Comparison of ENCODE assay signal across 32 mouse cellular contexts in the genomic region with DNA sequence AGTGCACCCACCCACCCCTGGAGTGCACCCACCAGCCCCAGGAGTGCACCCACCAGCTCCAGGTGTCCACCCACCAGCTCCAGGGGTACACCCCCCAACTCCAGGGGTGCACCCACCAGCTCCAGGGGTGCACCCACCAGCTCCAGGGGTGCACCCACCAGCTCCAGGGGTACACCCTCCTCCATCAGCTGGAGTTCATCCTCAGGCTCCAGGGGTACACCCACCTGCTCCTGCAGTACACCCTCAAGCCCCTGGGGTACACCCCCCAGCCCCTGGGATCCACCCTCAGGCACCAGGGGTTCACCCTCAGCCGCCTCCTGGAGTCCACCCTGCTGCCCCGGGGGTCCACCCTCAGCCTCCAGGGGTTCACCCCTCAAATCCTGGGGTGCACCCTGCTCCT. TPM values are rescaled to one million over a fixed set of nuclear protein-coding genes. Genes with fewer than 3 reads are reported as not detected.
DNase-seq lines count a peak whose midpoint lies in the region; ATAC-seq and TF ChIP-seq lines count a peak whose summit lies in the region.
"Had no signal": no experiment of that assay in that cellular context is flagged by ENCODE, and none has a peak within 500 bp of the region (broad histone marks: within the 10 kb centered on the region; RNA-seq: fewer than 3 reads in every experiment).

No protein-coding gene starts in this region.

- intact Hi-C loops in heart, postnatal 36 days (cut with DNase I), result no loop called here
- intact Hi-C loops in heart, adult 2 months (cut with DNase I), result no loop called here

- H3K27ac ChIP-seq in heart, embryonic 15.5 days, result 0 out of 2 replicates have a peak overlapping the region, but pooled peaks have one; percentile 22
- no peak overlapping the region for H3K27ac ChIP-seq in heart, adult 2 months
- H3K27ac ChIP-seq in embryonic facial prominence, embryonic 10.5 days (replicated peaks), result no peak overlapping the region
- H3K27ac ChIP-seq: hindbrain, embryonic 12.5 days; hindbrain, postnatal 0 days; intestine, embryonic 15.5 days; kidney, postnatal 0 days; liver, embryonic 14.5 days; macrophage; neural tube, embryonic 15.5 days had no signal

- H3K9me3 ChIP-seq in heart, embryonic 15.5 days (replicated peaks), result no peaks in the 10 kb centered on the region
- no peaks in the 10 kb centered on the region for H3K9me3 ChIP-seq in embryonic facial prominence, embryonic 10.5 days
- H3K9me3 ChIP-seq: hindbrain, embryonic 12.5 days; intestine, embryonic 15.5 days; neural tube, embryonic 15.5 days had no signal

- 97% methylated on average over 2 of the region's 2 CpGs for WGBS in heart, embryonic 15.5 days
- 84% methylated on average over 2 of the region's 2 CpGs for WGBS in heart, adult 2 months
- WGBS in embryonic facial prominence, embryonic 10.5 days, result 88% methylated on average over 2 of the region's 2 CpGs

- TF ChIP-seq POLR2A in heart, adult 2 months (IDR thresholded peaks at IDR 0.05; ENCODE audit: insufficient read depth, low read depth, low read length), result no peak

- H3K4me2 ChIP-seq in heart, embryonic 15.5 days, result no peak overlapping the region
- H3K4me2 ChIP-seq: hindbrain, embryonic 12.5 days; intestine, embryonic 15.5 days; neural tube, embryonic 15.5 days had no signal

- no peak overlapping the region for H3K4me3 ChIP-seq in heart, embryonic 15.5 days
- H3K4me3 ChIP-seq in heart, adult 2 months, result no peak overlapping the region
- peak overlapping the region; percentile 25; the same call in 1 of the 2 replicates for H3K4me3 ChIP-seq in embryonic facial prominence, embryonic 10.5 days
- H3K4me3 ChIP-seq: hindbrain, embryonic 12.5 days; intestine, embryonic 15.5 days; neural tube, embryonic 15.5 days had no signal

- no peak for ATAC-seq in cerebellum, adult (ENCODE audit: insufficient number of reproducible peaks, low FRiP score, low TSS enrichment)
- ATAC-seq in heart, embryonic 15.5 days (replicated peaks; ENCODE audit: insufficient number of reproducible peaks, insufficient read depth, low FRiP score, low read depth), result no peak
- ATAC-seq: activated CD4-positive, CD25-positive, alpha-beta regulatory T cell, adult 4 months; forebrain, embryonic 14.5 days; hindbrain, postnatal 0 days; intestine, embryonic 15.5 days had no signal

- H3K79me2 ChIP-seq in heart, adult 2 months (replicated peaks; ENCODE audit: control insufficient read depth, insufficient read depth, low read length), result peaks cover 1% of the 10 kb centered on the region; the same call in 1 of the 2 replicates

- H3K36me3 ChIP-seq in heart, embryonic 15.5 days, result peaks cover 36% of the 10 kb centered on the region
- H3K36me3 ChIP-seq in heart, adult 2 months (ENCODE audit: control insufficient read depth, insufficient read depth, low read length), result no peaks in the 10 kb centered on the region
- peaks cover 73% of the 10 kb centered on the region for H3K36me3 ChIP-seq in embryonic facial prominence, embryonic 10.5 days (replicated peaks)

- no peak for TF ChIP-seq CTCF in heart, adult 2 months (IDR thresholded peaks at IDR 0.05)

- H3K27me3 ChIP-seq in heart, embryonic 15.5 days, result peaks cover 2% of the 10 kb centered on the region; the same call in 1 of the 2 replicates
- no peaks in the 10 kb centered on the region for H3K27me3 ChIP-seq in heart, adult 2 months (ENCODE audit: control insufficient read depth, insufficient read depth, low read length)
- H3K27me3 ChIP-seq in embryonic facial prominence, embryonic 10.5 days (replicated peaks; ENCODE audit: low read depth, poor library complexity, severe bottlenecking), result peaks cover 44% of the 10 kb centered on the region
- H3K27me3 ChIP-seq: CH12.LX had no signal

- H3K4me1 ChIP-seq in heart, embryonic 15.5 days (replicated peaks), result peaks cover 64% of the 10 kb centered on the region
- peaks cover 3% of the 10 kb centered on the region for H3K4me1 ChIP-seq in heart, adult 2 months (ENCODE audit: control insufficient read depth, insufficient read depth, low read length)
- H3K4me1 ChIP-seq in embryonic facial prominence, embryonic 10.5 days, result peaks cover 62% of the 10 kb centered on the region

- no peak for TF ChIP-seq EP300 in heart, adult 2 months (IDR thresholded peaks at IDR 0.05; ENCODE audit: insufficient read depth, low read depth, low read length)

- peak; percentile 57 for DNase-seq in cerebellum, adult 11-12 months
- peak; percentile 93 for DNase-seq in heart, adult 11 months
- no peak for DNase-seq in heart, postnatal 36 days
- no peak for DNase-seq in heart, adult 2 months
- DNase-seq in embryonic facial prominence, embryonic 10.5 days (ENCODE audit: low spot score), result no peak
- DNase-seq: adrenal gland, adult 2 months; adrenal gland, postnatal 36 days; heart, postnatal 10 days; kidney, adult 2 months; layer of hippocampus, postnatal 36 days; left cerebral cortex, postnatal 4 days; lung, adult 2 months; lung, postnatal 10 days; midbrain, embryonic 14.5 days; retina, postnatal 1 day; spleen, adult 18-20 months; thymus, postnatal 14 days had no signal

- H3K9ac ChIP-seq in heart, embryonic 15.5 days, result no peak overlapping the region
- H3K9ac ChIP-seq in heart, adult 2 months (ENCODE audit: low read depth, low read length), result no peak overlapping the region
- H3K9ac ChIP-seq: hindbrain, embryonic 12.5 days; intestine, embryonic 15.5 days; liver, embryonic 14.5 days; neural tube, embryonic 15.5 days had no signal

RNA-seq across cellular contexts. Expression of a gene that starts 0.7 kb away (rescaled TPM):
- under 1 TPM; 0.22 to 0.53 TPM for total RNA-seq in heart, postnatal 36 days (2021)
- 0.16 and 0.19 TPM in 2 replicates for polyA plus RNA-seq in heart, embryonic 15.5 days (2015; fragmentation: Nextera tagmentation; extraction: Ambion mirVana)
- total RNA-seq in heart, adult 2 months (2021), result under 1 TPM; 0.18 TPM
- 0.15 and 0.25 TPM in 2 replicates for polyA plus RNA-seq in heart, adult 2 months (2012; rRNA removed)
- 0.11 and 0.17 TPM in 2 replicates for polyA plus RNA-seq in embryonic facial prominence, embryonic 10.5 days (2016; fragmentation: Nextera tagmentation; extraction: Ambion mirVana)
- polyA plus RNA-seq: activated CD4-positive, CD25-positive, alpha-beta regulatory T cell, adult 4 months; hindbrain, embryonic 12.5 days; hindbrain, postnatal 0 days; intestine, embryonic 15.5 days; macrophage; midbrain, embryonic 14.5 days; neural tube, embryonic 15.5 days; stomach, embryonic 16.5 days had no signal

RNA-seq across cellular contexts. Expression of a gene that starts 5.9 kb away (rescaled TPM):
- 10 to 100 TPM; 29.3 to 31.3 TPM for total RNA-seq in heart, postnatal 36 days (2021)
- polyA plus RNA-seq in heart, embryonic 15.5 days (2015; fragmentation: Nextera tagmentation; extraction: Ambion mirVana), result 65.2 and 83.1 TPM in 2 replicates
- total RNA-seq in heart, adult 2 months (2021), result 10 to 100 TPM; 29.7 to 33.0 TPM
- 28.9 and 33.2 TPM in 2 replicates for polyA plus RNA-seq in heart, adult 2 months (2012; rRNA removed)
- polyA plus RNA-seq in embryonic facial prominence, embryonic 10.5 days (2016; fragmentation: Nextera tagmentation; extraction: Ambion mirVana), result 181 and 184 TPM in 2 replicates

RNA-seq across cellular contexts. Expression of a gene that starts 6.3 kb away (rescaled TPM):
- 10 to 100 TPM; 29.5 to 29.7 TPM for total RNA-seq in heart, postnatal 36 days (2021)
- polyA plus RNA-seq in heart, embryonic 15.5 days (2015; fragmentation: Nextera tagmentation; extraction: Ambion mirVana), result 38.3 and 48.3 TPM in 2 replicates
- 10 to 100 TPM; 27.3 to 30.4 TPM for total RNA-seq in heart, adult 2 months (2021)
- polyA plus RNA-seq in heart, adult 2 months (2012; rRNA removed), result 18.4 and 19.7 TPM in 2 replicates
- polyA plus RNA-seq in embryonic facial prominence, embryonic 10.5 days (2016; fragmentation: Nextera tagmentation; extraction: Ambion mirVana), result 114 and 127 TPM in 2 replicates

RNA-seq across cellular contexts. Expression of a gene that starts 9.0 kb away (rescaled TPM):
- under 1 TPM in 1 of 2 experiments, not detected in 1; 0.46 TPM for total RNA-seq in heart, postnatal 36 days (2021)
- 4.0 and 5.1 TPM in 2 replicates for polyA plus RNA-seq in heart, embryonic 15.5 days (2015; fragmentation: Nextera tagmentation; extraction: Ambion mirVana)
- total RNA-seq in heart, adult 2 months (2021), result 1 to 10 TPM in 1 of 2 experiments, under 1 TPM in 1; 0.25 to 1.1 TPM
- polyA plus RNA-seq in heart, adult 2 months (2012; rRNA removed), result 0.21 and 0.56 TPM in 2 replicates
- polyA plus RNA-seq in embryonic facial prominence, embryonic 10.5 days (2016; fragmentation: Nextera tagmentation; extraction: Ambion mirVana), result 0.26 and 0.52 TPM in 2 replicates
- total RNA-seq: hindbrain, postnatal 0 days; megakaryocyte-erythroid progenitor cell, adult 5-6 weeks had no signal
- polyA plus RNA-seq: activated CD4-positive, CD25-positive, alpha-beta regulatory T cell, adult 4 months; large intestine, adult 2 months; liver, embryonic 14.5 days; macrophage had no signal

RNA-seq across cellular contexts. Expression of a gene that starts 22.1 kb away (rescaled TPM):
- 100 to 1,000 TPM; 850 to 884 TPM for total RNA-seq in heart, postnatal 36 days (2021)
- 1,772 and 2,077 TPM in 2 replicates for polyA plus RNA-seq in heart, embryonic 15.5 days (2015; fragmentation: Nextera tagmentation; extraction: Ambion mirVana)
- total RNA-seq in heart, adult 2 months (2021), result 100 to 1,000 TPM; 850 to 914 TPM
- polyA plus RNA-seq in heart, adult 2 months (2012; rRNA removed), result 1,001 and 1,201 TPM in 2 replicates
- 2,205 and 2,316 TPM in 2 replicates for polyA plus RNA-seq in embryonic facial prominence, embryonic 10.5 days (2016; fragmentation: Nextera tagmentation; extraction: Ambion mirVana)

Comparison
In these comparisons a context has a peak if more than half of its experiments do, and no peak if none do; other contexts are left out.
1. DNase-seq: peak in cerebellum, adult 11-12 months (single experiment) and heart, adult 11 months (single experiment); none in heart, postnatal 36 days (0 of 2), heart, adult 2 months (0 of 2) and embryonic facial prominence, embryonic 10.5 days (single experiment).